14 mouse cellular contexts compared by ENCODE assay signal in genomic region chr9:111383756-111384155, GRCm38 (mm10). TPM values are rescaled to one million over a fixed set of nuclear protein-coding genes. Genes with fewer than 3 reads are reported as not detected.
DNase-seq lines count a peak whose midpoint lies in the region; ATAC-seq lines count a peak whose summit lies in the region.
"Had no signal": no experiment of that assay in that cellular context is flagged by ENCODE, and none has a peak within 500 bp of the region (broad histone marks: within the 10 kb centered on the region; RNA-seq: fewer than 3 reads in every experiment).

No protein-coding gene starts in this region.

- 52% methylated on average over 3 of the region's 3 CpGs for WGBS in limb, embryonic 12.5 days
- 91% methylated on average over 3 of the region's 3 CpGs for WGBS in limb, embryonic 10.5 days

- peaks cover 13% of the 10 kb centered on the region; the same call in 1 of the 2 replicates for H3K4me1 ChIP-seq in limb, embryonic 12.5 days (replicated peaks)
- peaks cover 6% of the 10 kb centered on the region for H3K4me1 ChIP-seq in limb, embryonic 10.5 days
- H3K4me1 ChIP-seq: liver, embryonic 15.5 days; megakaryocyte, embryonic 14.5 days had no signal

- ATAC-seq in limb, embryonic 12.5 days (ENCODE audit: insufficient number of reproducible peaks, insufficient read depth, low FRiP score, low TSS enrichment, low read depth) = peak; percentile 40; the same call in 1 of the 2 replicates

- no peak overlapping the region for H3K9ac ChIP-seq in limb, embryonic 12.5 days (replicated peaks)
- H3K9ac ChIP-seq: liver, embryonic 15.5 days had no signal

- DNase-seq in embryo, embryonic 10.5 days (ENCODE audit: low spot score) = peak; percentile 4
- DNase-seq in embryo, embryonic 9.5 days (ENCODE audit: extremely low spot score) = no peak
- DNase-seq in limb, embryonic 10.5 days (ENCODE audit: low spot score) = no peak
- peak; percentile 23 for DNase-seq in forelimb bud, embryonic 11.5 days (ENCODE audit: low read depth, low spot score)
- DNase-seq in mesoderm, embryonic 11.5 days (ENCODE audit: low read depth, low spot score) = peak; percentile 2
- no peak for DNase-seq in gastrocnemius, postnatal 10 days
- no peak for DNase-seq in kidney, postnatal 25 days
- DNase-seq: gastrocnemius, postnatal 25 days; heart, postnatal 36 days; kidney, postnatal 14 days had no signal

- no peaks in the 10 kb centered on the region for H3K27me3 ChIP-seq in limb, embryonic 12.5 days
- H3K27me3 ChIP-seq in limb, embryonic 10.5 days (ENCODE audit: low read depth, poor library complexity, severe bottlenecking) = no peaks in the 10 kb centered on the region
- H3K27me3 ChIP-seq: liver, embryonic 15.5 days had no signal

- no peaks in the 10 kb centered on the region for H3K9me3 ChIP-seq in limb, embryonic 12.5 days
- H3K9me3 ChIP-seq in limb, embryonic 10.5 days (replicated peaks) = no peaks in the 10 kb centered on the region
- H3K9me3 ChIP-seq: liver, embryonic 15.5 days had no signal

- H3K4me3 ChIP-seq in limb, embryonic 12.5 days (replicated peaks) = no peak overlapping the region
- H3K4me3 ChIP-seq in limb, embryonic 10.5 days = no peak overlapping the region
- H3K4me3 ChIP-seq: liver, embryonic 15.5 days; megakaryocyte, embryonic 14.5 days had no signal

- no peak overlapping the region for H3K27ac ChIP-seq in limb, embryonic 12.5 days
- no peak overlapping the region for H3K27ac ChIP-seq in limb, embryonic 10.5 days
- H3K27ac ChIP-seq: liver, embryonic 15.5 days had no signal

- no peak overlapping the region for H3K4me2 ChIP-seq in limb, embryonic 12.5 days
- H3K4me2 ChIP-seq: liver, embryonic 15.5 days had no signal

- no peaks in the 10 kb centered on the region for H3K36me3 ChIP-seq in limb, embryonic 12.5 days
- no peaks in the 10 kb centered on the region for H3K36me3 ChIP-seq in limb, embryonic 10.5 days
- H3K36me3 ChIP-seq: liver, embryonic 15.5 days had no signal

RNA-seq across cellular contexts. Expression of gene Dclk3, which starts 55.1 kb away (rescaled TPM):
- 0.39 and 0.67 TPM in 2 replicates for polyA plus RNA-seq in limb, embryonic 12.5 days (2016; fragmentation: Nextera tagmentation; extraction: Ambion mirVana)
- polyA plus RNA-seq in limb, embryonic 10.5 days (2016; fragmentation: Nextera tagmentation; extraction: Ambion mirVana) = 0.20 and 0.31 TPM in 2 replicates
- total RNA-seq in gastrocnemius, postnatal 10 days (2021) = 1 to 10 TPM; 1.2 to 1.4 TPM
- total RNA-seq: common myeloid progenitor, adult 5-6 weeks had no signal
- polyA plus RNA-seq: liver, embryonic 15.5 days had no signal

Comparison
In these comparisons a context has a peak if more than half of its experiments do, and no peak if none do; other contexts are left out.
1. DNase-seq: peak in embryo, embryonic 10.5 days (single experiment), forelimb bud, embryonic 11.5 days (single experiment) and mesoderm, embryonic 11.5 days (single experiment); none in embryo, embryonic 9.5 days (single experiment), limb, embryonic 10.5 days (single experiment), gastrocnemius, postnatal 10 days (single experiment) and kidney, postnatal 25 days (0 of 2).